Mouse (Mus musculus) kidney, adult 2 months (tissue): ENCODE data around the gene Dtx1.

Source experiments
- CTCF ChIP-seq: fragments of 200-500 bp; conservative IDR thresholded peaks from 2 replicates; pipeline ENCODE4 v1.5.1; 2011; ENCODE audit warnings: low read depth, mild to moderate bottlenecking, control low read depth, low read length, moderate library complexity, mixed read lengths; ENCODE audit not compliant: insufficient read depth, insufficient read length
- POLR2A ChIP-seq: fragments of 200-500 bp; IDR thresholded peaks from one replicate; pipeline ENCODE4 v1.6.1; 2011; ENCODE audit warnings: low read depth, low read length, control low read depth

- no peak for TF ChIP-seq POLR2A
- TF ChIP-seq CTCF, result peak; percentile 97
Observed at GRCm38 (mm10) chr5:120673626-120674025, 38.1 kb downstream of the Dtx1 start.
